Mouse (Mus musculus): ENCODE results near the gene Prdm16. TPM values are rescaled to one million over a fixed set of nuclear protein-coding genes. Genes with fewer than 3 reads are reported as not detected.

The Prdm16 gene
- total RNA-seq, 2 experiments from 2014 or later, result 8.2 to 9.6 TPM

- H3K4me3 ChIP-seq, result no peak overlapping the region
- intact Hi-C loops (cut with DNase I), result no loop called here
- no peak for TF ChIP-seq CTCF (IDR thresholded peaks at IDR 0.05)
- DNase-seq (ENCODE audit: extremely low spot score in 1 of 2, low spot score in 2 of 2), result no peak
- no peak overlapping the region for H3K27ac ChIP-seq
Measured at GRCm38 (mm10) chr4:154594761-154595556, 41.7 kb downstream of the Prdm16 start.

- no peak for TF ChIP-seq CTCF (IDR thresholded peaks at IDR 0.05)
- H3K27ac ChIP-seq, result no peak overlapping the region
- intact Hi-C loops (cut with DNase I), result no loop called here
Measured at GRCm38 (mm10) chr4:154594116-154594760, 42.4 kb downstream of the Prdm16 start.

GRCm38 (mm10) chr4:154592562-154592961 lies 44.1 kb downstream of the Prdm16 start:
- Histone ChIP-seq H3K4me3 (no peak overlapping the region), H3K27ac (no peak overlapping the region)
- intact Hi-C loops (cut with DNase I), result no loop called here
- no peak for TF ChIP-seq CTCF (IDR thresholded peaks at IDR 0.05)
- no peak for DNase-seq (ENCODE audit: extremely low spot score in 1 of 2, low spot score in 2 of 2)

More at GRCm38 (mm10) chr4:154594116-154594760, 42.4 kb downstream of the Prdm16 start:
- DNase-seq (ENCODE audit: extremely low spot score in 1 of 2, low spot score in 2 of 2), result no peak
- no peak overlapping the region for H3K4me3 ChIP-seq

- TF ChIP-seq CTCF (IDR thresholded peaks at IDR 0.05), result no peak
- intact Hi-C loops (cut with DNase I), result no loop called here
- no peak for DNase-seq (ENCODE audit: extremely low spot score in 1 of 2, low spot score in 2 of 2)
- Histone ChIP-seq H3K4me3 (no peak overlapping the region), H3K27ac (no peak overlapping the region)
Measured at GRCm38 (mm10) chr4:154590910-154591309, 45.8 kb downstream of the Prdm16 start.

- intact Hi-C loops (cut with DNase I), result no loop called here
- peak overlapping the region; percentile 15; the same call in 1 of the 2 replicates for H3K27ac ChIP-seq
- TF ChIP-seq CTCF (IDR thresholded peaks at IDR 0.05), result no peak
- H3K4me3 ChIP-seq, result no peak overlapping the region
- no peak for DNase-seq (ENCODE audit: extremely low spot score in 1 of 2, low spot score in 2 of 2)
Measured at GRCm38 (mm10) chr4:154586334-154586733, 50.3 kb downstream of the Prdm16 start.

- no peak for TF ChIP-seq CTCF (IDR thresholded peaks at IDR 0.05)
- intact Hi-C loops (cut with DNase I), result no loop called here
- DNase-seq (ENCODE audit: extremely low spot score in 1 of 2, low spot score in 2 of 2), result no peak
- Histone ChIP-seq H3K27ac (no peak overlapping the region), H3K4me3 (no peak overlapping the region)
Measured at GRCm38 (mm10) chr4:154585779-154586178, 50.9 kb downstream of the Prdm16 start.

GRCm38 (mm10) chr4:154583712-154584111 lies 53.0 kb downstream of the Prdm16 start:
- no peak for TF ChIP-seq CTCF (IDR thresholded peaks at IDR 0.05)
- Histone ChIP-seq H3K27ac (no peak overlapping the region; the same call in 1 of the 2 replicates), H3K4me3 (no peak overlapping the region)
- DNase-seq (ENCODE audit: extremely low spot score in 1 of 2, low spot score in 2 of 2), result no peak
- intact Hi-C loops (cut with DNase I), result no loop called here

GRCm38 (mm10) chr4:154582607-154583236 lies 54.0 kb downstream of the Prdm16 start:
- Histone ChIP-seq H3K27ac (no peak overlapping the region; the same call in 1 of the 2 replicates), H3K4me3 (no peak overlapping the region)
- no peak for TF ChIP-seq CTCF (IDR thresholded peaks at IDR 0.05)
- DNase-seq (ENCODE audit: extremely low spot score in 1 of 2, low spot score in 2 of 2), result peak in 1 of 2 experiments; percentile 19
- intact Hi-C loops (cut with DNase I), result no loop called here

GRCm38 (mm10) chr4:154581261-154581886 lies 55.3 kb downstream of the Prdm16 start:
- DNase-seq (ENCODE audit: extremely low spot score in 1 of 2, low spot score in 2 of 2), result no peak
- Histone ChIP-seq H3K27ac (no peak overlapping the region), H3K4me3 (no peak overlapping the region)
- TF ChIP-seq CTCF (IDR thresholded peaks at IDR 0.05), result no peak
- intact Hi-C loops (cut with DNase I), result no loop called here

- intact Hi-C loops (cut with DNase I), result no loop called here
- Histone ChIP-seq H3K4me3 (no peak overlapping the region), H3K27ac (no peak overlapping the region)
- no peak for TF ChIP-seq CTCF (IDR thresholded peaks at IDR 0.05)
- DNase-seq (ENCODE audit: extremely low spot score in 1 of 2, low spot score in 2 of 2), result no peak
Measured at GRCm38 (mm10) chr4:154574208-154574875, 62.3 kb downstream of the Prdm16 start.

GRCm38 (mm10) chr4:154570451-154570881 lies 66.2 kb downstream of the Prdm16 start:
- intact Hi-C loops (cut with DNase I), result no loop called here
- DNase-seq (ENCODE audit: extremely low spot score in 1 of 2, low spot score in 2 of 2), result no peak
- no peak for TF ChIP-seq CTCF (IDR thresholded peaks at IDR 0.05)
- no peak overlapping the region for H3K4me3 ChIP-seq
- H3K27ac ChIP-seq, result no peak overlapping the region

All from left cerebral cortex, adult 2 months (tissue).